Mouse (Mus musculus) ES-E14 (cell line): Measurements from ENCODE around the gene Hand2.

Experiments used
- CHD2 ChIP-seq: IDR thresholded peaks from 2 replicates; pipeline ENCODE4 v1.6.1; 2014; ENCODE audit warnings: mild to moderate bottlenecking, low read depth, low read length, inconsistent platforms
- HCFC1 ChIP-seq: IDR thresholded peaks from 2 replicates; pipeline ENCODE4 v1.6.1; 2012; ENCODE audit warnings: low read length, inconsistent platforms, borderline replicate concordance; ENCODE audit not compliant: insufficient read depth
- MAFK ChIP-seq: IDR thresholded peaks from 2 replicates; pipeline ENCODE4 v1.6.1; 2014; ENCODE audit warnings: mild to moderate bottlenecking, low read depth, low read length, inconsistent platforms; ENCODE audit not compliant: insufficient read depth
- ZC3H11A ChIP-seq: IDR thresholded peaks from 2 replicates; pipeline ENCODE4 v1.6.1; 2012; ENCODE audit warnings: low read depth, mild to moderate bottlenecking, inconsistent platforms, low read length, borderline replicate concordance
- ZNF384 ChIP-seq: IDR thresholded peaks from 2 replicates; pipeline ENCODE4 v1.6.1; 2012; ENCODE audit warnings: low read depth, low read length, inconsistent platforms

GRCm38 (mm10) chr8:57330106-57330505 lies 9.3 kb downstream of the Hand2 start:
- TF ChIP-seq HCFC1 = no peak
- no peak for TF ChIP-seq ZNF384
- no peak for TF ChIP-seq ZC3H11A
- no peak for TF ChIP-seq MAFK
- no peak for TF ChIP-seq CHD2
